Mouse (Mus musculus): ENCODE measurements around the gene Mgst1. TPM values are rescaled to one million over a fixed set of nuclear protein-coding genes. Genes with fewer than 3 reads are reported as not detected.

Gene Mgst1
- 57.2 and 64.2 TPM in 2 replicates for polyA plus RNA-seq (2014; fragmentation: Nextera tagmentation; extraction: Ambion mirVana)

GRCm38 (mm10) chr6:138139930-138140329, at the start of gene Mgst1:
TSS of gene Mgst1 (plus strand) at chr6:138140316.
- H3K9me3 ChIP-seq (ENCODE audit: control insufficient read depth, low read length): no peaks in the 10 kb centered on the region
- no peak within 1 kb of the TSS for H3K27ac ChIP-seq (ENCODE audit: low read depth, low read length)
- WGBS: 2% methylated on average over 5 of the region's 5 CpGs

GRCm38 (mm10) chr6:138092432-138092831, 47.7 kb upstream of the Mgst1 start:
- Histone ChIP-seq H3K4me3 (ENCODE audit: low read depth, low read length) (no peak overlapping the region), H3K27me3 (ENCODE audit: control insufficient read depth, insufficient read depth, low read length) (no peaks in the 10 kb centered on the region), H3K4me2 (replicated peaks; ENCODE audit: low read depth, low read length) (no peak overlapping the region), H3K9me3 (ENCODE audit: control insufficient read depth, low read length) (no peaks in the 10 kb centered on the region), H3K36me3 (ENCODE audit: control insufficient read depth, insufficient read depth, low read length) (no peaks in the 10 kb centered on the region), H3K4me1 (replicated peaks; ENCODE audit: control insufficient read depth, insufficient read depth, low read length) (no peaks in the 10 kb centered on the region), H3K9ac (ENCODE audit: low read depth, low read length) (no peak overlapping the region), H3K27ac (ENCODE audit: low read depth, low read length) (no peak overlapping the region)
- no peak for ATAC-seq (ENCODE audit: low FRiP score)
- WGBS: 95% methylated on average over 7 of the region's 7 CpGs
- no peak for DNase-seq (ENCODE audit: low spot score)

More at GRCm38 (mm10) chr6:138139930-138140329, at the start of gene Mgst1:
- DNase-seq (ENCODE audit: low spot score) (no peak), ATAC-seq (ENCODE audit: low FRiP score) (peak; percentile 51; the same call in 1 of the 2 replicates)
- H3K4me3 ChIP-seq (ENCODE audit: low read depth, low read length): peak within 1 kb of the TSS; percentile 42
- peak within 1 kb of the TSS; percentile 62 for H3K9ac ChIP-seq (ENCODE audit: low read depth, low read length)
- H3K36me3 ChIP-seq (ENCODE audit: control insufficient read depth, insufficient read depth, low read length): no peaks in the 10 kb centered on the region
- 0 out of 2 replicates have a peak, but pooled peaks cover 2% of the 10 kb centered on the region for H3K4me1 ChIP-seq (replicated peaks; ENCODE audit: control insufficient read depth, insufficient read depth, low read length)
- H3K4me2 ChIP-seq (replicated peaks; ENCODE audit: low read depth, low read length): peak within 1 kb of the TSS; percentile 54
- no peaks in the 10 kb centered on the region for H3K27me3 ChIP-seq (ENCODE audit: control insufficient read depth, insufficient read depth, low read length)

- H3K27me3 ChIP-seq (ENCODE audit: control insufficient read depth, insufficient read depth, low read length): no peaks in the 10 kb centered on the region
- WGBS: 93% methylated on average over 3 of the region's 3 CpGs
- H3K4me2 ChIP-seq (replicated peaks; ENCODE audit: low read depth, low read length): no peak overlapping the region
- no peak overlapping the region for H3K9ac ChIP-seq (ENCODE audit: low read depth, low read length)
- ATAC-seq (ENCODE audit: low FRiP score) (no peak), DNase-seq (ENCODE audit: low spot score) (no peak)
- no peaks in the 10 kb centered on the region for H3K9me3 ChIP-seq (ENCODE audit: control insufficient read depth, low read length)
- no peak overlapping the region for H3K27ac ChIP-seq (ENCODE audit: low read depth, low read length)
- H3K4me3 ChIP-seq (ENCODE audit: low read depth, low read length): no peak overlapping the region
- no peaks in the 10 kb centered on the region for H3K36me3 ChIP-seq (ENCODE audit: control insufficient read depth, insufficient read depth, low read length)
- no peaks in the 10 kb centered on the region for H3K4me1 ChIP-seq (replicated peaks; ENCODE audit: control insufficient read depth, insufficient read depth, low read length)
Measured at GRCm38 (mm10) chr6:138095060-138095459, 45.1 kb upstream of the Mgst1 start.

DNA sequence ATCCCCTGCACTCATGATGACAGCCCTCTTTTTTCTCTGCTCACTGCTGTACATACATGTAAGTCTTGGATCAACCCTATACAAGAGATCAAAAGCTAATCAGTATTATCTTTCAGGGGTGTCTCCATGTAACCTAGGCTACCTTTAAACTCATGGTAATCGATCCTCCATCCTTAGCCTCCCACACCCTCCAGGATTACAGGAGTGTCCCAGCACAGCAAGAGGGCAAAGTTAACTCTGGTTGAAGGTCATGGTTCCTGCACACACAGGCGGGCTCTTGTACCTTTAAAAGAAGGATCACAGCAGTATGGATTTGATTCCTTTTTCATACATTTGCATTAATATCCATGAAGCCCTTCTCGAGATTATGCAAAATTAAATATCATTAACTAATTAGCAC, 40.5 kb upstream of the Mgst1 start:
- no peak overlapping the region for H3K27ac ChIP-seq (ENCODE audit: low read depth, low read length)
- no peaks in the 10 kb centered on the region for H3K4me1 ChIP-seq (replicated peaks; ENCODE audit: control insufficient read depth, insufficient read depth, low read length)
- DNase-seq (ENCODE audit: low spot score) (no peak), ATAC-seq (ENCODE audit: low FRiP score) (0 out of 2 replicates have a peak, but pooled peaks have one; percentile 20)
- no peaks in the 10 kb centered on the region for H3K9me3 ChIP-seq (ENCODE audit: control insufficient read depth, low read length)
- WGBS: 81% methylated on average over 3 of the region's 3 CpGs
- H3K27me3 ChIP-seq (ENCODE audit: control insufficient read depth, insufficient read depth, low read length): no peaks in the 10 kb centered on the region
- no peak overlapping the region for H3K4me2 ChIP-seq (replicated peaks; ENCODE audit: low read depth, low read length)
- no peaks in the 10 kb centered on the region for H3K36me3 ChIP-seq (ENCODE audit: control insufficient read depth, insufficient read depth, low read length)
- no peak overlapping the region for H3K4me3 ChIP-seq (ENCODE audit: low read depth, low read length)
- no peak overlapping the region for H3K9ac ChIP-seq (ENCODE audit: low read depth, low read length)

DNA sequence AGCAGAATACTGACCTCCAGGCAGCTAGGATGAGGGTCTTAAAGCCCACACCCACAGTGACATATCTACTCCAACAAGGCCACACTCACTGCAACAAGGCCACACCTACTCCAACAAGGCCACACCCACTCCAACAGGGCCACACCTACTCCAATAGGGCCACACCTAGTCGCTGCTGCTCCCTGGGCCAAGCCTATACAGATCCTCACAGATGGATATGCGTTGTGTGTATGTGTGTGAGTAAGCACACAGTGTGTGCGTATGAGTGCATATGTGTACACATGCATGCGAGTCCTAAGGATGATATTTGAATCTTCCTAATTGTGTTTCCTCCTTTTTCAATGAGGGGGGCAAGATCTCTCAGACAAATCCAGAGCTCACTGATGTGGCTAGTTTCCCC, 38.3 kb upstream of the Mgst1 start:
- no peak overlapping the region for H3K27ac ChIP-seq (ENCODE audit: low read depth, low read length)
- H3K9ac ChIP-seq (ENCODE audit: low read depth, low read length): no peak overlapping the region
- no peak overlapping the region for H3K4me3 ChIP-seq (ENCODE audit: low read depth, low read length)
- H3K4me1 ChIP-seq (replicated peaks; ENCODE audit: control insufficient read depth, insufficient read depth, low read length): no peaks in the 10 kb centered on the region
- DNase-seq (ENCODE audit: low spot score): no peak
- ATAC-seq (ENCODE audit: low FRiP score): no peak
- 84% methylated on average over 4 of the region's 4 CpGs for WGBS
- H3K4me2 ChIP-seq (replicated peaks; ENCODE audit: low read depth, low read length): no peak overlapping the region
- no peaks in the 10 kb centered on the region for H3K36me3 ChIP-seq (ENCODE audit: control insufficient read depth, insufficient read depth, low read length)
- H3K9me3 ChIP-seq (ENCODE audit: control insufficient read depth, low read length): no peaks in the 10 kb centered on the region
- H3K27me3 ChIP-seq (ENCODE audit: control insufficient read depth, insufficient read depth, low read length): no peaks in the 10 kb centered on the region

GRCm38 (mm10) chr6:138102940-138103339, 37.2 kb upstream of the Mgst1 start:
- Histone ChIP-seq H3K4me2 (replicated peaks; ENCODE audit: low read depth, low read length) (no peak overlapping the region), H3K4me3 (ENCODE audit: low read depth, low read length) (no peak overlapping the region), H3K9me3 (ENCODE audit: control insufficient read depth, low read length) (no peaks in the 10 kb centered on the region), H3K4me1 (replicated peaks; ENCODE audit: control insufficient read depth, insufficient read depth, low read length) (no peaks in the 10 kb centered on the region), H3K9ac (ENCODE audit: low read depth, low read length) (no peak overlapping the region), H3K27me3 (ENCODE audit: control insufficient read depth, insufficient read depth, low read length) (no peaks in the 10 kb centered on the region), H3K27ac (ENCODE audit: low read depth, low read length) (no peak overlapping the region), H3K36me3 (ENCODE audit: control insufficient read depth, insufficient read depth, low read length) (no peaks in the 10 kb centered on the region)
- DNase-seq (ENCODE audit: low spot score) (no peak), ATAC-seq (ENCODE audit: low FRiP score) (no peak)
- 93% methylated on average over 7 of the region's 7 CpGs for WGBS

DNA sequence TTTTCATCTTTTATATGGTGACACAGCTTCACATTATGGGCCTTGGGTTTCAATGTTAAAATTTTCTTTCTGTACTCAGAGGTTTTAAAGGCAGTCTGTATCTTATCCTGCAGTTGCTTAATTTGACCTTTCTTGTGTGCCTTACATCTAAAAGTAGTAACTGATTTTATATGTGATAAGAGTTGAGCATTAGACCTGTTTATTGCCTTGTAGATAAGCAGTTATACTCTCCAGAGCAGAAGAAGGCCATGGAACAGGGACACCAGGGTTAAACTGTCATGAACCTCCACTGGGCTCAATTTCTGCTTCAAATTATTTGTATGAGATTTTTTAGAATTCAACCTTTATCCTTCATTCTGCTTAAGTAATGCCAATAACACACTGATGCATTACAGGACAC, 35.6 kb upstream of the Mgst1 start:
- Histone ChIP-seq H3K27ac (ENCODE audit: low read depth, low read length) (no peak overlapping the region), H3K27me3 (ENCODE audit: control insufficient read depth, insufficient read depth, low read length) (no peaks in the 10 kb centered on the region), H3K4me1 (replicated peaks; ENCODE audit: control insufficient read depth, insufficient read depth, low read length) (no peaks in the 10 kb centered on the region), H3K4me2 (replicated peaks; ENCODE audit: low read depth, low read length) (no peak overlapping the region), H3K36me3 (ENCODE audit: control insufficient read depth, insufficient read depth, low read length) (no peaks in the 10 kb centered on the region), H3K4me3 (ENCODE audit: low read depth, low read length) (no peak overlapping the region), H3K9ac (ENCODE audit: low read depth, low read length) (no peak overlapping the region), H3K9me3 (ENCODE audit: control insufficient read depth, low read length) (no peaks in the 10 kb centered on the region)
- DNase-seq (ENCODE audit: low spot score): no peak
- no peak for ATAC-seq (ENCODE audit: low FRiP score)

DNA sequence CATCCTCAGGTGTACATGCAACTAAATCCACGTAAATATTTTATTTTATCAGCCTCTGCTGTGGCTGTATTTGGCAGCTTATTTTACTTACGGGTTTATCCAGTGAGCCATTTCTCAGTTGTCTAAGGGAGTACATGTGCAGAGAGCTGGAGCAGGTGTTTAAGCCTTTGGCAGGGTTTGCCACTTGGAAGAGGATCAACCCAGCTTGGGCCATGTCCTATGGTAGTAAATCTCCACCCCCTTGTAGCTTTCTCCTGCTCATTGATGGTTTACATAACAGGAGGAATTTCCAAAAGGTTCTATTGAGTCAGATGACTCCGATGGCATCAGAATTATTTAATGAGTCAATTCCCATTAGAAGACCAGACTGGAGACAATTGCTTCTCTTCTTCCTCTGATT, 22.6 kb upstream of the Mgst1 start:
- Histone ChIP-seq H3K4me2 (replicated peaks; ENCODE audit: low read depth, low read length) (no peak overlapping the region), H3K36me3 (ENCODE audit: control insufficient read depth, insufficient read depth, low read length) (no peaks in the 10 kb centered on the region), H3K9me3 (ENCODE audit: control insufficient read depth, low read length) (no peaks in the 10 kb centered on the region), H3K9ac (ENCODE audit: low read depth, low read length) (no peak overlapping the region), H3K4me1 (replicated peaks; ENCODE audit: control insufficient read depth, insufficient read depth, low read length) (no peaks in the 10 kb centered on the region), H3K27me3 (ENCODE audit: control insufficient read depth, insufficient read depth, low read length) (no peaks in the 10 kb centered on the region), H3K27ac (ENCODE audit: low read depth, low read length) (no peak overlapping the region), H3K4me3 (ENCODE audit: low read depth, low read length) (no peak overlapping the region)
- 91% methylated on average over 3 of the region's 3 CpGs for WGBS
- no peak for DNase-seq (ENCODE audit: low spot score)
- ATAC-seq (ENCODE audit: low FRiP score): no peak

- no peak overlapping the region for H3K4me3 ChIP-seq (ENCODE audit: low read depth, low read length)
- DNase-seq (ENCODE audit: low spot score): no peak
- WGBS: 90% methylated on average over 10 of the region's 10 CpGs
- ATAC-seq (ENCODE audit: low FRiP score): no peak
- H3K27ac ChIP-seq (ENCODE audit: low read depth, low read length): no peak overlapping the region
- H3K9me3 ChIP-seq (ENCODE audit: control insufficient read depth, low read length): no peaks in the 10 kb centered on the region
- no peaks in the 10 kb centered on the region for H3K4me1 ChIP-seq (replicated peaks; ENCODE audit: control insufficient read depth, insufficient read depth, low read length)
- H3K4me2 ChIP-seq (replicated peaks; ENCODE audit: low read depth, low read length): no peak overlapping the region
- no peaks in the 10 kb centered on the region for H3K27me3 ChIP-seq (ENCODE audit: control insufficient read depth, insufficient read depth, low read length)
- no peaks in the 10 kb centered on the region for H3K36me3 ChIP-seq (ENCODE audit: control insufficient read depth, insufficient read depth, low read length)
- H3K9ac ChIP-seq (ENCODE audit: low read depth, low read length): no peak overlapping the region
Measured at GRCm38 (mm10) chr6:138128392-138129335, 11.5 kb upstream of the Mgst1 start.
